Mouse (Mus musculus) CH12.LX (cell line): ENCODE measurements around the gene Hnrnpa1. TPM values are rescaled to one million over a fixed set of nuclear protein-coding genes. Genes with fewer than 3 reads are reported as not detected.

ENCODE experiments used
- DNase-seq: peaks from one replicate; pipeline ENCODE4 v3.0.0-alpha.2; 2013; ENCODE audit errors: extremely low read depth
- H3K27ac ChIP-seq: 2 replicates; pipeline ENCODE4 v1.5.1; 2012; ENCODE audit warnings: low read depth, mild to moderate bottlenecking, control low read depth, moderate library complexity; ENCODE audit not compliant: insufficient read depth
- H3K27me3 ChIP-seq: replicated peaks from 2 replicates; pipeline ENCODE3; 2012; ENCODE audit warnings: inconsistent platforms
- H3K36me3 ChIP-seq, 2 experiments: replicated peaks in 1 of 2; 2 replicates each; pipeline versions ENCODE3 to v1.6.1; 2012; ENCODE audit warnings: inconsistent platforms in 1 of 2, low read length in 1 of 2, mild to moderate bottlenecking in 1 of 2, mixed read lengths in 1 of 2, moderate library complexity in 1 of 2; ENCODE audit not compliant: control insufficient read depth in 1 of 2, insufficient read depth in 1 of 2
- H3K4me1 ChIP-seq, 2 experiments: 2 replicates each; pipeline ENCODE4 v1.6.1; 2012; ENCODE audit warnings: inconsistent platforms in 1 of 2, moderate library complexity in 1 of 2; ENCODE audit not compliant: insufficient read depth in 2 of 2, control insufficient read depth in 1 of 2
- H3K4me2 ChIP-seq: 2 replicates; pipeline ENCODE4 v1.6.1; 2012; ENCODE audit warnings: low read depth, mild to moderate bottlenecking, control low read depth; ENCODE audit not compliant: poor library complexity, insufficient read depth, severe bottlenecking
- H3K4me3 ChIP-seq, 3 experiments: fragments of 150-350 bp in 1 of 3; sonication (generic) in 1 of 3; replicated peaks in 1 of 3; 2 replicates each; pipeline versions ENCODE3 to v1.5.1; 2011 to 2012; ENCODE audit warnings: low read depth in 2 of 3, low read length in 2 of 3, mild to moderate bottlenecking in 2 of 3, moderate library complexity in 2 of 3, control low read depth in 1 of 3, improper control_type of control experiment in 1 of 3, inconsistent platforms in 1 of 3, mixed read lengths in 1 of 3; ENCODE audit not compliant: poor library complexity in 1 of 3
- H3K79me2 ChIP-seq: replicated peaks from 2 replicates; pipeline ENCODE4 v1.6.1; 2012; ENCODE audit warnings: mild to moderate bottlenecking, moderate library complexity; ENCODE audit not compliant: control insufficient read depth, poor library complexity, insufficient read depth, severe bottlenecking; ENCODE audit errors: extremely low read depth
- H3K9ac ChIP-seq: 2 replicates; pipeline ENCODE4 v1.6.1; 2012; ENCODE audit warnings: low read depth, mild to moderate bottlenecking, control low read depth, moderate library complexity; ENCODE audit not compliant: insufficient read depth
- H3K9me3 ChIP-seq: replicated peaks from 2 replicates; pipeline ENCODE3; 2012; ENCODE audit warnings: low read length, inconsistent platforms, mixed read lengths
- BHLHE40 ChIP-seq: IDR thresholded peaks from 2 replicates; pipeline ENCODE4 v1.6.1; 2011; ENCODE audit warnings: mild to moderate bottlenecking, low read depth, low read length, improper control_type of control experiment
- CHD2 ChIP-seq: IDR thresholded peaks from 2 replicates; pipeline ENCODE4 v1.6.1; 2011; ENCODE audit warnings: low read length, improper control_type of control experiment
- ELF1 ChIP-seq: IDR thresholded peaks from 2 replicates; pipeline ENCODE4 v1.6.1; 2014; ENCODE audit warnings: low read depth, mild to moderate bottlenecking, inconsistent platforms, low read length, improper control_type of control experiment
- EP300 ChIP-seq: IDR thresholded peaks from 2 replicates; pipeline ENCODE4 v1.6.1; 2011; ENCODE audit warnings: low read length, improper control_type of control experiment
- IRF4 ChIP-seq: IDR thresholded peaks from 2 replicates; pipeline ENCODE4 v1.6.1; 2014; ENCODE audit warnings: low read depth, mild to moderate bottlenecking, inconsistent platforms, low read length, improper control_type of control experiment
- JUN ChIP-seq: IDR thresholded peaks from 2 replicates; pipeline ENCODE4 v1.6.1; 2011; ENCODE audit warnings: low read depth, mild to moderate bottlenecking, low read length, improper control_type of control experiment, moderate library complexity; ENCODE audit not compliant: insufficient read depth
- JUND ChIP-seq: conservative IDR thresholded peaks from 2 replicates; pipeline ENCODE4 v1.6.1; 2011; ENCODE audit warnings: low read depth, low read length, improper control_type of control experiment
- MXI1 ChIP-seq: IDR thresholded peaks from 2 replicates; pipeline ENCODE4 v1.6.1; 2011; ENCODE audit warnings: mild to moderate bottlenecking, low read depth, low read length, improper control_type of control experiment
- MYC ChIP-seq: IDR thresholded peaks from 2 replicates; pipeline ENCODE4 v1.6.1; 2011; ENCODE audit warnings: low read depth, mild to moderate bottlenecking, improper control_type of control experiment, low read length
- POLR2A ChIP-seq: IDR thresholded peaks from 2 replicates; pipeline ENCODE4 v1.6.1; 2011; ENCODE audit warnings: low read depth, mild to moderate bottlenecking, improper control_type of control experiment, low read length
- SIN3A ChIP-seq: IDR thresholded peaks from 2 replicates; pipeline ENCODE4 v1.6.1; 2012; ENCODE audit warnings: low read length, improper control_type of control experiment, inconsistent platforms
- SMC3 ChIP-seq: IDR thresholded peaks from 2 replicates; pipeline ENCODE4 v1.6.1; 2011; ENCODE audit warnings: low read depth, low read length, improper control_type of control experiment
- TBP ChIP-seq: conservative IDR thresholded peaks from 2 replicates; pipeline ENCODE4 v1.6.1; 2011; ENCODE audit warnings: low read depth, low read length, improper control_type of control experiment
- TCF12 ChIP-seq: IDR thresholded peaks from 2 replicates; pipeline ENCODE4 v1.6.1; 2014; ENCODE audit warnings: low read depth, mild to moderate bottlenecking, inconsistent platforms, low read length, improper control_type of control experiment
- USF1 ChIP-seq: IDR thresholded peaks from 2 replicates; pipeline ENCODE4 v1.6.1; 2014; ENCODE audit warnings: low read depth, mild to moderate bottlenecking, inconsistent platforms, low read length, improper control_type of control experiment
- ZMIZ1 ChIP-seq: IDR thresholded peaks from 2 replicates; pipeline ENCODE4 v1.6.1; 2012; ENCODE audit warnings: low read depth, mild to moderate bottlenecking, inconsistent platforms, low read length, improper control_type of control experiment
- ZNF384 ChIP-seq: IDR thresholded peaks from 2 replicates; pipeline ENCODE4 v1.6.1; 2012; ENCODE audit warnings: low read depth, low read length, improper control_type of control experiment, inconsistent platforms
- dilution Hi-C: fragments of 300-500 bp; cut with MboI; formaldehyde crosslinking; loops from 2 replicates; pipeline ENCODE4 v1.14.3; 2020; ENCODE audit warnings: low sequenced_read_pairs; ENCODE audit not compliant: extremely low pct_unique_long_range_greater_than_20kb, extremely low pct_ligation_motif_present
- in situ Hi-C: fragments of 300-500 bp; cut with MboI; formaldehyde crosslinking; loops from 3 replicates; pipeline ENCODE4 v1.14.3; 2019; ENCODE audit warnings: low sequenced_read_pairs, low pct_ligation_motif_present, low pct_unique_long_range_greater_than_20kb, mixed read lengths
- polyA plus RNA-seq: library from polyadenylated mRNA; unstranded; fragments of >175 nt; gene quantifications from 2 replicates; pipeline ENCODE4 v1.2.1, GENCODE M21; 2012; ENCODE audit warnings: low read depth; ENCODE audit not compliant: insufficient read length
- total RNA-seq, 2 experiments: library from RNA; depleted of rRNA; stranded (reverse); fragments of 300-350 nt in 1 of 2; fragments of >200 nt in 1 of 2; gene quantifications; 2 replicates each; pipeline ENCODE4 v1.2.3; 2012 to 2014

Hnrnpa1 gene
- total and polyA plus RNA-seq, 3 experiments, result 635 to 1,799 (median 757) TPM

DNA sequence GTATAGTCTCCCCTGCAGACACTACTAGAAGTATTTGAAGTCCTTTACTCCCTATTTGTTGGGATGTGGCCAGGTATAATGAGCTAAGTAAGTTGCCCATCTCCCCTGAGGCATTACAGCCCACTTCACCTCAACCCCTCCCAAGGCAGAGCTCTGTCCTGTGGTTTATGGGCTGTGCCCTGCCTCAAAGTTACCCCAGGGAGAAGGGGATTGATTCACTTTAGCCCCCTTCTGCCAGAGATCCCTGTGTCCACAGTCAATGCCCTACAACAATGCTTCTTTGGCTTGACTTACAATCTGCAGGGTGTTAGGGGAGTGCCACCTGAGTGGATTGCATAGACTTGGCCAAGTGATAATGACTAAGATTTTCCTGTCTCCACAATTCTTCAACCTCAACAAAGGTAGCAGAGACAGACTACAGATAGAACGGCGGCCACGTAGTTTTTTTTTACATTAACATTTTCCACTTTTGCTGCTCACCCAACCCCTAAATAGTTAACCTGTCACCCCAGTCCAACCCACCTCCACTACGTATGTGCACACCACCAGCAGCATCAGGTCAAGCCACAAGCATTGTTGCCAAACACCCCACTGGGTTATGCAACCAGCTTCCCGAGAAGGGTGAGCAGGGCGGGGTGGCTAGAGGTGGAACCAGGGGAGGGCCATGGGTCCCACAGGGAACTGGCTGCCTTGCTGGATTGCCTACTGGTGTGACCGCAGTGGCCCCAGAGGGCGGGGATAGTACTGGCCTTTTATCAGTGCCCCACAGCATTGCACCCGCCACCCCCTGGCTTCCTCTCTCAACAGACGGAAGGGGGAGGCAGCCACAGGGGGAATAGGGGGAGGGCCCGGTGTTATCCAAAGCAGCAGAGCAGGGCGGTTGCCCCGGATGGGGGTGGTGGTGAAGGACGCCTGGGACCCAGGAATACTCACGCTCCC, 17.8 kb downstream of the Hnrnpa1 start, which contains the start of gene Nfe2:
TSS of gene Nfe2 (minus strand) at position 614 of the 939 bp plus-strand sequence.
- H3K4me2 ChIP-seq, result peak within 1 kb of the TSS; percentile 83
- dilution Hi-C loops (no loop called here), in situ Hi-C loops (no loop called here)
- no peaks in the 10 kb centered on the region for H3K27me3 ChIP-seq
- peak within 1 kb of the TSS in 2 of 3 experiments; percentile 8 to 25 for H3K4me3 ChIP-seq
- peaks cover 0 to under 1% of the 10 kb centered on the region in 2 experiments for H3K36me3 ChIP-seq
- H3K27ac ChIP-seq, result no peak within 1 kb of the TSS
- peak; percentile 76 for DNase-seq
- no peaks in the 10 kb centered on the region for H3K79me2 ChIP-seq
- H3K4me1 ChIP-seq, result peaks cover 9 to 18% of the 10 kb centered on the region in 2 experiments
- TF ChIP-seq MYC (no peak), SMC3 (no peak), POLR2A (0 out of 2 replicates have a peak, but pooled peaks have one; percentile 21), IRF4 (0 out of 2 replicates have a peak, but pooled peaks have one; percentile 22), EP300 (no peak; the same call in 1 of the 2 replicates), ZNF384 (0 out of 2 replicates have a peak, but pooled peaks have one; percentile 12), SIN3A (no peak), TBP (no peak), MXI1 (0 out of 2 replicates have a peak, but pooled peaks have one; percentile 22), CHD2 (0 out of 2 replicates have a peak, but pooled peaks have one; percentile 26), ELF1 (peak; percentile 52), JUND (peak; percentile 83), BHLHE40 (peak; percentile 47; the same call in 1 of the 2 replicates), USF1 (no peak), TCF12 (0 out of 2 replicates have a peak, but pooled peaks have one; percentile 39), JUN (peak; percentile 30; the same call in 1 of the 2 replicates)
- TF ChIP-seq, all 38 proteins: peak for 10
- Histone ChIP-seq H3K9me3 (no peaks in the 10 kb centered on the region), H3K9ac (peak within 1 kb of the TSS; percentile 34; the same call in 1 of the 2 replicates)

DNA sequence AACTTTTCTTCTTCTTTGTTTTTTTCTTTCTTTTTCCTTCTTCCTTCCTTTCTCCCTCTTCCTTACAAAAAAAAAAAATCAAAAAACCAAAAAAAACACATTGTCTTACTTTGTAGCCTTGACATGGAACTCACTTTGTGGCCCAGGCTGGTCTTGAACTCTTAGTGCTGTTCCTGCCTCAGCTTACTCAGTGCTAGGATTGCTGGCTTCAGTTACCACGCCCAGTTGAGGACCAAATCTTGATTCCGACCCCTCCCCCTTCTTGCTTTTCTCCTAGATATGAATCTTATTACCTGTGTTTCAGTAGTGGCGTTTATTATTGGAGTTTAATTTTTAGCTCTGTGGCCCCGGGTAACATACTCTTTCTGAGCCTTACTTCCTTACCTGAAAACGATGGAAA, 18.9 kb downstream of the Hnrnpa1 start:
- TF ChIP-seq ZMIZ1, result no peak
- Histone ChIP-seq H3K9ac (no peak overlapping the region), H3K79me2 (no peaks in the 10 kb centered on the region), H3K4me2 (no peak overlapping the region), H3K27ac (no peak overlapping the region), H3K9me3 (no peaks in the 10 kb centered on the region), H3K4me3 (no peak overlapping the region), H3K4me1 (peaks cover 9 to 18% of the 10 kb centered on the region in 2 experiments), H3K36me3 (no peaks in the 10 kb centered on the region), H3K27me3 (no peaks in the 10 kb centered on the region)
- in situ Hi-C loops, result no loop called here
- DNase-seq, result no peak
- dilution Hi-C loops, result no loop called here
